Mouse (Mus musculus): ENCODE measurements at regions not wholly inside any gene's neighbourhood (a gene's known extent, or its start where the extent isn't known, plus 50 kb on each side); places are given as distances from the start of the nearest gene placed in this dataset.

GRCm38 (mm10) chrX:142490093-142490717 is 99.9 kb upstream of the Acsl4 start:
- Histone ChIP-seq H3K9me3 (ENCODE audit: control insufficient read depth, low read length) (no peaks in the 10 kb centered on the region), H3K27me3 (ENCODE audit: control insufficient read depth, insufficient read depth, low read depth, low read length) (no peaks in the 10 kb centered on the region), H3K4me2 (ENCODE audit: low read depth, low read length) (no peak overlapping the region), H3K9ac (ENCODE audit: low read length) (no peak overlapping the region), H3K4me3 (ENCODE audit: low read length) (no peak overlapping the region), H3K36me3 (ENCODE audit: control insufficient read depth, insufficient read depth, low read length) (no peaks in the 10 kb centered on the region), H3K4me1 (replicated peaks; ENCODE audit: control insufficient read depth, insufficient read depth, low read length) (no peaks in the 10 kb centered on the region), H3K27ac (ENCODE audit: low read length) (peak overlapping the region; percentile 41; the same call in 1 of the 2 replicates)
- ATAC-seq (ENCODE audit: low read depth), result peak; percentile 68
- 37% methylated on average over 8 of the region's 8 CpGs for WGBS

DNA sequence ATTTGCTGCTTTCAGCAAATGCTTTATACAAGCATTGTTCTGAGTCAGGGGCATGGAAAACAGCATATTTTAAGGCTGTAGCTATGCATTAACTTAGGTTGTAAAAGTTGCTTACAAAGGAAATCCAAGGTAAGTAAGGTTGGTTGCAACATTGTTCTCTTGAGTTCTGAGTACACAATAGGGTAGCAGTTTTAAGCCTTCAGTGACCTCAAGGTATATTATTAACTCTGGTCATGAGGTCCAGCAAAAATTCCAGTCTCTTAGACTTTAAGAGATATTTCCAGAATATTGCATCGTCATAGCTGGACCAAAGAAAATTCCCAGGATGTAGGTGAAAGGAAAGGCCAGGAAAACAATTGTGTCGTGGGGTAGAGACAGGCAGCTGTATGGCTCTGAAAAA is 110.8 kb upstream of the Acsl4 start:
- WGBS, result 70% methylated on average over 2 of the region's 2 CpGs
- H3K27ac ChIP-seq (ENCODE audit: low read length), result no peak overlapping the region
- H3K9ac ChIP-seq (ENCODE audit: low read length), result no peak overlapping the region
- H3K9me3 ChIP-seq (ENCODE audit: control insufficient read depth, low read length), result no peaks in the 10 kb centered on the region
- no peaks in the 10 kb centered on the region for H3K4me1 ChIP-seq (replicated peaks; ENCODE audit: control insufficient read depth, insufficient read depth, low read length)
- no peak overlapping the region for H3K4me3 ChIP-seq (ENCODE audit: low read length)
- no peaks in the 10 kb centered on the region; the same call in 1 of the 2 replicates for H3K27me3 ChIP-seq (ENCODE audit: control insufficient read depth, insufficient read depth, low read depth, low read length)
- ATAC-seq (ENCODE audit: low read depth), result no peak
- H3K36me3 ChIP-seq (ENCODE audit: control insufficient read depth, insufficient read depth, low read length), result no peaks in the 10 kb centered on the region
- H3K4me2 ChIP-seq (ENCODE audit: low read depth, low read length), result no peak overlapping the region

GRCm38 (mm10) chrX:142504962-142505361 is 114.6 kb upstream of the Acsl4 start:
- no peaks in the 10 kb centered on the region for H3K4me1 ChIP-seq (replicated peaks; ENCODE audit: control insufficient read depth, insufficient read depth, low read length)

DNA sequence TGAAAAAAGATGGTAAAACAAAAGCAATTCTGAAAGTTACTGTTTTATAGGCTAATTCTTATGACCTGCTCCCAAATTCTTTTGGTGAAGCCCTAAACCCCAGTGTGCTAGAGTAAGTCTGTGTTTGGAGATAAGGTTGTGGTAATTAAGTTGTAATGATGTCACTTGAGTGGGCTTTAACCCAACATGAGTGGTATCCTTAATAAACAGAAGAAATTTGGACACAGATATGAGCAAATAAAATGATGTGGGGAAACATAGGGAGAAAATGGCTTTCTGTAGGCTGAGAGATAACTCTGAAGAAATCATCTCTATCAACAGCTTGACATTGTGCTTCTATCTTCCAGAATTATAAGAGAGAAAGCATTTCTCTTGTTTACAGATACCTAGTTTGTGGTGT is 117.1 kb upstream of the Acsl4 start:
- ATAC-seq (ENCODE audit: low read depth), result no peak

More at GRCm38 (mm10) chrX:142504962-142505361, 114.6 kb upstream of the Acsl4 start:
- Histone ChIP-seq H3K27ac (ENCODE audit: low read length) (no peak overlapping the region), H3K27me3 (ENCODE audit: control insufficient read depth, insufficient read depth, low read depth, low read length) (no peaks in the 10 kb centered on the region; the same call in 1 of the 2 replicates), H3K9me3 (ENCODE audit: control insufficient read depth, low read length) (no peaks in the 10 kb centered on the region), H3K4me2 (ENCODE audit: low read depth, low read length) (no peak overlapping the region), H3K4me3 (ENCODE audit: low read length) (no peak overlapping the region), H3K9ac (ENCODE audit: low read length) (no peak overlapping the region), H3K36me3 (ENCODE audit: control insufficient read depth, insufficient read depth, low read length) (no peaks in the 10 kb centered on the region)
- WGBS, result 71% methylated on average over 2 of the region's 2 CpGs
- no peak for ATAC-seq (ENCODE audit: low read depth)

GRCm38 (mm10) chrX:142516406-142517131 is 126.2 kb upstream of the Acsl4 start:
- Histone ChIP-seq H3K9me3 (ENCODE audit: control insufficient read depth, low read length) (no peaks in the 10 kb centered on the region), H3K27me3 (ENCODE audit: control insufficient read depth, insufficient read depth, low read depth, low read length) (no peaks in the 10 kb centered on the region), H3K4me1 (replicated peaks; ENCODE audit: control insufficient read depth, insufficient read depth, low read length) (no peaks in the 10 kb centered on the region), H3K4me2 (ENCODE audit: low read depth, low read length) (no peak overlapping the region), H3K27ac (ENCODE audit: low read length) (no peak overlapping the region), H3K9ac (ENCODE audit: low read length) (no peak overlapping the region), H3K36me3 (ENCODE audit: control insufficient read depth, insufficient read depth, low read length) (no peaks in the 10 kb centered on the region), H3K4me3 (ENCODE audit: low read length) (no peak overlapping the region)
- 71% methylated on average over 5 of the region's 5 CpGs for WGBS
- ATAC-seq (ENCODE audit: low read depth), result no peak

More for the DNA sequence above, 117.1 kb upstream of the Acsl4 start:
- no peaks in the 10 kb centered on the region for H3K4me1 ChIP-seq (replicated peaks; ENCODE audit: control insufficient read depth, insufficient read depth, low read length)
- H3K27me3 ChIP-seq (ENCODE audit: control insufficient read depth, insufficient read depth, low read depth, low read length), result no peaks in the 10 kb centered on the region
- no peak overlapping the region for H3K27ac ChIP-seq (ENCODE audit: low read length)
- H3K4me2 ChIP-seq (ENCODE audit: low read depth, low read length), result no peak overlapping the region
- H3K9me3 ChIP-seq (ENCODE audit: control insufficient read depth, low read length), result no peaks in the 10 kb centered on the region
- H3K36me3 ChIP-seq (ENCODE audit: control insufficient read depth, insufficient read depth, low read length), result no peaks in the 10 kb centered on the region
- no peak overlapping the region for H3K4me3 ChIP-seq (ENCODE audit: low read length)
- no peak overlapping the region for H3K9ac ChIP-seq (ENCODE audit: low read length)

DNA sequence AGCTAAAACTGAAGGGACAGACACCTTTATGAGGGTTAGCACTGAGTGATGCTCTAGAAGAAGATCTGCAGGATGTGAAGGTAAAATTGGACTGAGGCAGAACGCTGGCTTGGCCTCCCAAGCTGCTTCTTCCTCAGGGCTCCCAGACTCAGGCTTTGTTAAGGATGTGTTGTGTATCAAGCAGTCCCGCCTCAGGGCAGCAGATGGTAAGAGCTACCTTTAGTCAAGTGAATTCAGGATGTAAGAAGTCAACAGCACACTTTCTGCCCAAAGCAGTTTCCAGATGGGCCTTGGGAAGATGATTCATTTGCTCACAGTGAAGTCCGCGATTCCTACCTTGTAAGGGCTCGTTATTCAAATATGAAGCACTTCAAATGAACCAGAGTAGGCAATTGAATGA is 126.9 kb upstream of the Acsl4 start:
- no peak overlapping the region for H3K27ac ChIP-seq (ENCODE audit: low read length)
- H3K4me2 ChIP-seq (ENCODE audit: low read depth, low read length), result no peak overlapping the region
- H3K27me3 ChIP-seq (ENCODE audit: control insufficient read depth, insufficient read depth, low read depth, low read length), result no peaks in the 10 kb centered on the region
- H3K9ac ChIP-seq (ENCODE audit: low read length), result no peak overlapping the region
- no peaks in the 10 kb centered on the region for H3K9me3 ChIP-seq (ENCODE audit: control insufficient read depth, low read length)
- no peak overlapping the region for H3K4me3 ChIP-seq (ENCODE audit: low read length)
- no peak for ATAC-seq (ENCODE audit: low read depth)
- H3K36me3 ChIP-seq (ENCODE audit: control insufficient read depth, insufficient read depth, low read length), result no peaks in the 10 kb centered on the region
- WGBS, result 80% methylated on average over 5 of the region's 5 CpGs
- no peaks in the 10 kb centered on the region for H3K4me1 ChIP-seq (replicated peaks; ENCODE audit: control insufficient read depth, insufficient read depth, low read length)

DNA sequence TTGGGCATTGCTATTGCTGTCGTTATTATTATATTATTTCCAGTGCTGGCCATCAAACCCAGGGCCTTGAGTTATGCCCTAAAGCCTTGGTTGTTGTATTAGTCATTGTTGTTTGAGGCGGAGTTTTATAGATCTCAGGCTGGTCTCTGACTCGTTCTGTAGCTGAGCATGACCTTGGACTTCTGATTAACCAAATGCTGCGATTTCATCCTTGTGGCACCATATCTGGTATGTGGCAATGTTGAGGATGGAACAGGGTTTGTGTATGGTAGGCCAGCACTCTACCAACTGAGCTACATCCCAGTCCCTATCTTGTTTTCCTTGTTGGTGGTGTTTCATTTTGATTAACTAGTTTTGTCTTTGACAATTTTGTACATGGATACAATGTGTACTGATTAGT is 130.7 kb upstream of the Acsl4 start:
- Histone ChIP-seq H3K27ac (ENCODE audit: low read length) (no peak overlapping the region), H3K9ac (ENCODE audit: low read length) (no peak overlapping the region), H3K4me1 (replicated peaks; ENCODE audit: control insufficient read depth, insufficient read depth, low read length) (no peaks in the 10 kb centered on the region), H3K36me3 (ENCODE audit: control insufficient read depth, insufficient read depth, low read length) (no peaks in the 10 kb centered on the region), H3K27me3 (ENCODE audit: control insufficient read depth, insufficient read depth, low read depth, low read length) (no peaks in the 10 kb centered on the region), H3K9me3 (ENCODE audit: control insufficient read depth, low read length) (no peaks in the 10 kb centered on the region), H3K4me2 (ENCODE audit: low read depth, low read length) (no peak overlapping the region), H3K4me3 (ENCODE audit: low read length) (no peak overlapping the region)
- no peak for ATAC-seq (ENCODE audit: low read depth)
- 72% methylated on average over 4 of the region's 4 CpGs for WGBS

DNA sequence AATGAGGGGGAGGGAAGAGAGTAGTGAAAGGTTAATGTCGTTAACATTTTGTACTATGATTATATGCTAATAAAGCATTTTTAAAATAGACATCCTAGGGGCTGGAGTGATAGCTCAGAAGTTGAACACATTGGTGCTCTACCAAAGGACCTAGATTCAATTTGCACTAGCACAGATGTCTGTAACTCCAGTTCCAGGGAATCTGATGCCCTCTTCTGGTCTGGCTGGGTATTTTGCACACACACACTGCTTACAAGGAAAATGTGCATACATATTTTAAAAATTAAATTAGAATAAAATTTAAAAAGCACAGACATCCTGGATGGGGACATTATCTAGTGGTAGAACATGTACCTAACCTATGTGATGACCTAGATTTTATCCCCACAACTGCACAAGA is 136.6 kb upstream of the Acsl4 start:
- WGBS, result 43% methylated on average over 1 of the region's 1 CpGs

DNA sequence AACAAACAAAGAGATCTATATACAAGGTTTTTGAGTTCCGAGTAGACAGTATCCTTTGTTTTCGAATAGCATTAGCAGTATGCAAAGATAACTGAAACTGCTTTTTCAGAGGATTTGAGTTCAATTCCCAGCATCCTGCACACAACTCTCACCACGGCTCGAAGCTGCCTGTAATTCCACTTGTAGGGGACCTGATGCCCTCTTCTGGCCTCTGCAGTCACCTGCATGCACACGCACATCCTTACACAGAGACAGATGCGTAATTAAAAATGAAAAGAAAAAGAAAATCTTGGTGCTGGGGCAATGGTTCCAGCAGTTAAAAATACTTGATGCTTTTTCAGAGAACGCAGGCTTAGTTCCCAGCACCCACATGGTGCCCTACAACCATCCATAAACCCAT is 139.6 kb upstream of the Acsl4 start:
- H3K27ac ChIP-seq (ENCODE audit: low read length), result no peak overlapping the region
- H3K36me3 ChIP-seq (ENCODE audit: control insufficient read depth, insufficient read depth, low read length), result no peaks in the 10 kb centered on the region
- no peak overlapping the region for H3K4me2 ChIP-seq (ENCODE audit: low read depth, low read length)
- WGBS, result 56% methylated on average over 7 of the region's 7 CpGs
- H3K4me3 ChIP-seq (ENCODE audit: low read length), result no peak overlapping the region
- peaks cover 2% of the 10 kb centered on the region; the same call in 1 of the 2 replicates for H3K27me3 ChIP-seq (ENCODE audit: control insufficient read depth, insufficient read depth, low read depth, low read length)
- no peaks in the 10 kb centered on the region for H3K4me1 ChIP-seq (replicated peaks; ENCODE audit: control insufficient read depth, insufficient read depth, low read length)
- H3K9me3 ChIP-seq (ENCODE audit: control insufficient read depth, low read length), result no peaks in the 10 kb centered on the region
- no peak overlapping the region for H3K9ac ChIP-seq (ENCODE audit: low read length)
- ATAC-seq (ENCODE audit: low read depth), result no peak

More for the DNA sequence above, 136.6 kb upstream of the Acsl4 start:
- Histone ChIP-seq H3K36me3 (ENCODE audit: control insufficient read depth, insufficient read depth, low read length) (no peaks in the 10 kb centered on the region), H3K27me3 (ENCODE audit: control insufficient read depth, insufficient read depth, low read depth, low read length) (peaks cover 2% of the 10 kb centered on the region; the same call in 1 of the 2 replicates), H3K4me1 (replicated peaks; ENCODE audit: control insufficient read depth, insufficient read depth, low read length) (no peaks in the 10 kb centered on the region), H3K4me2 (ENCODE audit: low read depth, low read length) (no peak overlapping the region), H3K27ac (ENCODE audit: low read length) (no peak overlapping the region), H3K9ac (ENCODE audit: low read length) (no peak overlapping the region), H3K9me3 (ENCODE audit: control insufficient read depth, low read length) (no peaks in the 10 kb centered on the region), H3K4me3 (ENCODE audit: low read length) (no peak overlapping the region)
- no peak for ATAC-seq (ENCODE audit: low read depth)
